9 mouse cellular contexts compared by ENCODE assay signal in the genomic region with DNA sequence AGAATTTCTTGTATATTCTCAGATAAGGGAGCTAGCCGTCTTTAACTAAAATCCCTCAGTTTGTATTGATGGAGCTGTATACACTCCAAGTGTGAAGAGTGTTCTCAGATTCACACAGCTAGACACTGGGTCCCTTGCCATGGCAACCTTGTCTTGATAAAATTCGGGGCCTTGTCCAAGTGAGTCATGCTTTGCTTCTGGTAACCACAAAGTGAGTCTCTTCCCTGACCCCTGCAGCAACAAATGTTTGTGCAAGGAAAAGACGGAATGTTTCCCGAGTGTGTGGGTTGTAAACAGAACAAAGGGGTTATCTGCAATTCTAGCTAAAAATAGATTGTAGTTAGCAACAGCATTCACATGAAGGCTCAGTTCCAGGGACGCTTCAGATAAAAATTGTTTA.
DNase-seq lines count a peak whose midpoint lies in the region; ATAC-seq lines count a peak whose summit lies in the region.
"Had no signal": no experiment of that assay in that cellular context is flagged by ENCODE, and none has a peak within 500 bp of the region (broad histone marks: within the 10 kb centered on the region; RNA-seq: fewer than 3 reads in every experiment).

No protein-coding gene starts in this region.

- peak; percentile 8 for DNase-seq in kidney, adult 11 months
- peak; percentile 53 for DNase-seq in NIH3T3 (ENCODE audit: low read depth)
- peak; percentile 39 to 43 for DNase-seq in layer of hippocampus, adult 8-10 months (ENCODE audit: low spot score in 2 of 2)
- no peak for DNase-seq in thymus, postnatal 14 days
- DNase-seq: liver, embryonic 13.5 days had no signal

- no peaks in the 10 kb centered on the region for H3K4me1 ChIP-seq in kidney, embryonic 14.5 days (ENCODE audit: control insufficient read depth, insufficient read depth, low read length)
- H3K4me1 ChIP-seq in heart, embryonic 13.5 days: peaks cover 11% of the 10 kb centered on the region
- H3K4me1 ChIP-seq: liver, embryonic 13.5 days had no signal

- ATAC-seq in kidney, embryonic 14.5 days (ENCODE audit: low FRiP score, low TSS enrichment): no peak
- no peak for ATAC-seq in heart, embryonic 13.5 days (ENCODE audit: extremely low read depth, insufficient number of reproducible peaks, low FRiP score, low TSS enrichment)
- ATAC-seq in megakaryocyte-erythroid progenitor cell, adult 5-6 weeks (replicated peaks; ENCODE audit: low FRiP score, low TSS enrichment, poor library complexity, severe bottlenecking): no peak
- no peak for ATAC-seq in erythroblast, adult 5-6 weeks (replicated peaks; ENCODE audit: low FRiP score, poor library complexity, severe bottlenecking)

- no peaks in the 10 kb centered on the region for H3K9me3 ChIP-seq in kidney, embryonic 14.5 days (ENCODE audit: control insufficient read depth, low read length)
- no peaks in the 10 kb centered on the region for H3K9me3 ChIP-seq in heart, embryonic 13.5 days
- H3K9me3 ChIP-seq: liver, embryonic 13.5 days had no signal

- H3K27me3 ChIP-seq in kidney, embryonic 14.5 days (ENCODE audit: control insufficient read depth, insufficient read depth, low read length): no peaks in the 10 kb centered on the region
- no peaks in the 10 kb centered on the region for H3K27me3 ChIP-seq in heart, embryonic 13.5 days (replicated peaks)
- H3K27me3 ChIP-seq: liver, embryonic 13.5 days had no signal

- no peak overlapping the region for H3K4me3 ChIP-seq in kidney, embryonic 14.5 days (ENCODE audit: low read length)
- no peak overlapping the region for H3K4me3 ChIP-seq in heart, embryonic 13.5 days
- H3K4me3 ChIP-seq: liver, embryonic 13.5 days had no signal

- no peak overlapping the region for H3K27ac ChIP-seq in kidney, embryonic 14.5 days (ENCODE audit: low read depth, low read length)
- no peak overlapping the region for H3K27ac ChIP-seq in heart, embryonic 13.5 days (replicated peaks)
- H3K27ac ChIP-seq: liver, embryonic 13.5 days had no signal

- H3K9ac ChIP-seq in kidney, embryonic 14.5 days (ENCODE audit: low read depth, low read length): no peak overlapping the region
- H3K9ac ChIP-seq in heart, embryonic 13.5 days: no peak overlapping the region
- H3K9ac ChIP-seq: liver, embryonic 13.5 days had no signal

- WGBS in kidney, embryonic 14.5 days: 40% methylated on average over 5 of the region's 5 CpGs
- WGBS in heart, embryonic 13.5 days: 11% methylated on average over 5 of the region's 5 CpGs

- H3K4me2 ChIP-seq in kidney, embryonic 14.5 days (replicated peaks; ENCODE audit: low read depth, low read length): no peak overlapping the region
- peak overlapping the region; percentile 38 for H3K4me2 ChIP-seq in heart, embryonic 13.5 days
- H3K4me2 ChIP-seq: liver, embryonic 13.5 days had no signal

- no peaks in the 10 kb centered on the region for H3K36me3 ChIP-seq in kidney, embryonic 14.5 days (ENCODE audit: control insufficient read depth, insufficient read depth, low read length)
- no peaks in the 10 kb centered on the region for H3K36me3 ChIP-seq in heart, embryonic 13.5 days
- H3K36me3 ChIP-seq: liver, embryonic 13.5 days had no signal
